Mouse (Mus musculus): ENCODE results near the gene 2210016L21Rik. TPM values are rescaled to one million over a fixed set of nuclear protein-coding genes. Genes with fewer than 3 reads are reported as not detected.

Gene 2210016L21Rik
- total and polyA plus RNA-seq, 2 experiments, result 3.0 to 6.1 TPM

GRCm38 (mm10) chr5:114958069-114958468, 16.1 kb downstream of the 2210016L21Rik start:
- H3K27me3 ChIP-seq (ENCODE audit: control insufficient read depth, insufficient read depth, low read length), result no peaks in the 10 kb centered on the region
- no peaks in the 10 kb centered on the region for H3K4me1 ChIP-seq (ENCODE audit: control insufficient read depth, insufficient read depth, low read length)
- H3K9ac ChIP-seq (ENCODE audit: low read depth, low read length), result no peak overlapping the region
- peaks cover 5% of the 10 kb centered on the region; the same call in 1 of the 2 replicates for H3K79me2 ChIP-seq (ENCODE audit: control insufficient read depth, insufficient read depth, low read length)
- DNase-seq (ENCODE audit: extremely low read depth, low read depth, low spot score), result no peak
- no peak overlapping the region for H3K27ac ChIP-seq (replicated peaks; ENCODE audit: insufficient read depth, low read depth, low read length)
- peaks cover 26% of the 10 kb centered on the region for H3K36me3 ChIP-seq (ENCODE audit: control insufficient read depth, insufficient read depth, low read length)
- H3K4me3 ChIP-seq (ENCODE audit: insufficient read depth, low read depth, low read length), result no peak overlapping the region
- TF ChIP-seq POLR2A (IDR thresholded peaks at IDR 0.05; ENCODE audit: extremely low read depth, insufficient read depth, low read length) (no peak), CTCF (IDR thresholded peaks at IDR 0.05; ENCODE audit: low read depth, low read length) (no peak)
- WGBS, result 91% methylated on average over 5 of the region's 5 CpGs

DNA sequence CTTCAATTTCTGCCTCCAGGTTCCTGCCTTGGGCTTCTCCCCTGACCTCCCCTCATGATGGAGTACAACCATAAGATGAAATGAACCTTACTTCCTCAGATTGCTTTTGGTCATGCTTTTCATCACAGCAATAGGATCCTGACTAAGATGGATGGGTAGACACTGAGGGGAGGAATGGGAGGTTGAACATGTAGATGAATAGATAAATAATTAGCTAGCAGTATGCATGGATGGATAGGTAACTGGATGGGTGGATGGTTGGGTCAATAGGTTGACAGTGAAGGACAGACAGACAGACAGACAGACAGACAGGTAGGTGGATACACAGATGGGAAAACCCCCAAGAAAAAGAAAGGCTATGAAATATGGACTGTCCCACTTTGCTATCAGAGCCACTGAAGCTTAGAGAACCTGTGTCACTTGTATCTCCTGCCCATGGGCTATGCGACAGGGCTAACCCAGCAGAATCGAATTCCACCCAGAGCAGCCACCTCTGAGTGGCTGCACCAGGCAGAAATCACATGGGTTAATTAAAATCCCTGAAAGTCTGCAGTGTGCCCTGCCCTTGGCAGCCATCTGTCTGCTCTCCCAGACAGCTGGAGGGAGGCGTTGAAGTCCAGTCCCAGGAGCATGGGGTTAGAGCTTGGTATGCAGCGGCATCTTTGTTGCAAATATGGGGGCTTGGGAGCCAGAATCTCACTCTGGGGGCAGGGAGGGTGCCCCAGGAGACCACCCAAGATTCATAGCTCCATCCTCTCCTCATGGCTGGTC, 19.8 kb downstream of the 2210016L21Rik start:
- H3K27ac ChIP-seq (replicated peaks; ENCODE audit: insufficient read depth, low read depth, low read length), result no peak overlapping the region
- 81% methylated on average over 4 of the region's 4 CpGs for WGBS

DNA sequence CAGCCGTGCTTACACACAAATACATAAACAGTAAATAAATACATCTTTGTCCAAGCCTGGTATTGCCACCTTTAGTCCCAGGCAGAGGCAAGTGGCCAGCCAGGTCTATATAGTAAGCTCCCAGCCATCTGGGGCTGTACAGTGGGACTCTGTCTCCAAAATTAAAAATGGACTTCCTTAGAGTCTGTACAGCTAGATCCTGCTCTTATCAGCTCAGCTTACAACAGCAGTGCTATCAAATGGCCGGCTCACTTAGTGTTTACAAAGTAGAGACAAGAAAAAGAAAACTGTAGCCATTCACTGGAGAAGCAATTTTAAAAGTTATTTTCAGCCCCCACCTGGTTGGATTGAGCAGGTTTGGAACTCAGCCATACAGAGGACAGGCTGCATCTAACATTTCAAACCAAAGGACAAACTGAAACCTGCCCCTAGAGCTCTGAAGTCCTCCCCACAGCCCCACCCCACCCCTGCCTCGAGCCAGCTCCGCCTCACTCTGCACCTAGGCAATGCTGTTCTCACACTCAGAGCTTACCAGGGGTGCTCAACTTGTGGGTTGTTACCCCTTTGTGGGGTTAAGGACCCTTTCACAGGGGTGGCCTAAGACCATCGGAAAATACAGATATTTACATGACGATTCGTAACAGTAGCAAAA, 22.5 kb downstream of the 2210016L21Rik start:
- Histone ChIP-seq H3K4me1 (ENCODE audit: control insufficient read depth, insufficient read depth, low read length) (peaks cover 26% of the 10 kb centered on the region), H3K4me3 (ENCODE audit: insufficient read depth, low read depth, low read length) (peak overlapping the region; percentile 1; the same call in 1 of the 2 replicates), H3K27me3 (ENCODE audit: control insufficient read depth, insufficient read depth, low read length) (no peaks in the 10 kb centered on the region), H3K36me3 (ENCODE audit: control insufficient read depth, insufficient read depth, low read length) (0 out of 2 replicates have a peak, but pooled peaks cover 4% of the 10 kb centered on the region), H3K79me2 (ENCODE audit: control insufficient read depth, insufficient read depth, low read length) (peaks cover 23% of the 10 kb centered on the region; the same call in 1 of the 2 replicates), H3K27ac (replicated peaks; ENCODE audit: insufficient read depth, low read depth, low read length) (peak overlapping the region; percentile 97), H3K9ac (ENCODE audit: low read depth, low read length) (peak overlapping the region; percentile 56)
- WGBS, result 15% methylated on average over 7 of the region's 7 CpGs
- DNase-seq (ENCODE audit: extremely low read depth, low read depth, low spot score), result peak; percentile 83
- TF ChIP-seq CTCF (IDR thresholded peaks at IDR 0.05; ENCODE audit: low read depth, low read length) (no peak), POLR2A (IDR thresholded peaks at IDR 0.05; ENCODE audit: extremely low read depth, insufficient read depth, low read length) (no peak)

More for the DNA sequence above, 19.8 kb downstream of the 2210016L21Rik start:
- no peak for DNase-seq (ENCODE audit: extremely low read depth, low read depth, low spot score)
- peaks cover 13% of the 10 kb centered on the region for H3K4me1 ChIP-seq (ENCODE audit: control insufficient read depth, insufficient read depth, low read length)
- H3K4me3 ChIP-seq (ENCODE audit: insufficient read depth, low read depth, low read length), result no peak overlapping the region
- TF ChIP-seq POLR2A (IDR thresholded peaks at IDR 0.05; ENCODE audit: extremely low read depth, insufficient read depth, low read length) (no peak), CTCF (IDR thresholded peaks at IDR 0.05; ENCODE audit: low read depth, low read length) (no peak)
- peaks cover 17% of the 10 kb centered on the region for H3K36me3 ChIP-seq (ENCODE audit: control insufficient read depth, insufficient read depth, low read length)
- H3K79me2 ChIP-seq (ENCODE audit: control insufficient read depth, insufficient read depth, low read length), result peaks cover 14% of the 10 kb centered on the region; the same call in 1 of the 2 replicates
- H3K27me3 ChIP-seq (ENCODE audit: control insufficient read depth, insufficient read depth, low read length), result no peaks in the 10 kb centered on the region
- H3K9ac ChIP-seq (ENCODE audit: low read depth, low read length), result no peak overlapping the region

- no peak for TF ChIP-seq POLR2A (IDR thresholded peaks at IDR 0.05; ENCODE audit: extremely low read depth, insufficient read depth, low read length)
- TF ChIP-seq CTCF (IDR thresholded peaks at IDR 0.05; ENCODE audit: low read depth, low read length), result no peak
- DNase-seq (ENCODE audit: extremely low read depth, low read depth, low spot score), result peak; percentile 87
- Histone ChIP-seq H3K27me3 (ENCODE audit: control insufficient read depth, insufficient read depth, low read length) (no peaks in the 10 kb centered on the region), H3K4me3 (ENCODE audit: insufficient read depth, low read depth, low read length) (peak overlapping the region; percentile 16), H3K9ac (ENCODE audit: low read depth, low read length) (peak overlapping the region; percentile 56), H3K79me2 (ENCODE audit: control insufficient read depth, insufficient read depth, low read length) (peaks cover 28% of the 10 kb centered on the region; the same call in 1 of the 2 replicates), H3K36me3 (ENCODE audit: control insufficient read depth, insufficient read depth, low read length) (0 out of 2 replicates have a peak, but pooled peaks cover 3% of the 10 kb centered on the region), H3K27ac (replicated peaks; ENCODE audit: insufficient read depth, low read depth, low read length) (peak overlapping the region; percentile 97), H3K4me1 (ENCODE audit: control insufficient read depth, insufficient read depth, low read length) (peaks cover 26% of the 10 kb centered on the region)
- 13% methylated on average over 17 of the region's 17 CpGs for WGBS
Measured at GRCm38 (mm10) chr5:114964967-114965898, 23.3 kb downstream of the 2210016L21Rik start.

DNA sequence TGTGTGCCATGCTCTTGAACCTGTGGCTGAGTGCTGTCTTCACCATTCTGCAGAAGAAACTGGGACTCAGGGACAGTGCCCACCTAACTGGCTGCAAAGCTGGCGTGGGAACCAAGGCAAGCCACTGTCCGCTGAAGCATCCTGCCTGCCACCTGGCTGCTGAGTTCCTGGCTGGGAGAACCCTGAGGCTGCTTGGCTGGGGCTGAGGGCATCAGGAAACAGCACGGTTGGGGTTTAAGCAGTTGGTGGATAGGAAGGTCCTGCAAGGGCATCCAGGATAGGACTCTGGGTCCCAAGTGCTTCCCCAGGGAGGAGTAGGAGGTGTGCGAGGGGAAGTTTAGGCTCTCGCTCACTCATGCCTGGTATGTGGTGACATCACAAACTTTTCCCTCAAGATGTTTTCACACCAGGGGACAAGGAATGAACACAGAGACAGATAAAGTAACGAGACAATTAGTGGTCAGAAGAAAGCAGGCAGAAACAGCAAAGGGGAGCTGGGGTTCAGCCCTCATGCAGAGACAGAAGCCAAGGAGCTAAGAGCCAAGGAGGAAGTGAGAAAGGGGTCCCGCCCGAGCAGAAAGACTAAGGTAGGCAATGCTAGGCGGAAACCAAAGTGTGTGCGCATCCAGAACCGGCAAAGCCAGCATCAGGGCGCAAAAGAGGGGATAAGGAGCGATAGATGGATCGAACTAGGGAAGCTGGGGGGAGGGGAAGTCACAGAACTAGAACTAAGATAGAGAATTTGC, 25.7 kb downstream of the 2210016L21Rik start:
- TF ChIP-seq CTCF (IDR thresholded peaks at IDR 0.05; ENCODE audit: low read depth, low read length) (no peak), POLR2A (IDR thresholded peaks at IDR 0.05; ENCODE audit: extremely low read depth, insufficient read depth, low read length) (no peak)
- 50% methylated on average over 14 of the region's 14 CpGs for WGBS
- no peak for DNase-seq (ENCODE audit: extremely low read depth, low read depth, low spot score)
- Histone ChIP-seq H3K9ac (ENCODE audit: low read depth, low read length) (peak overlapping the region; percentile 19; the same call in 1 of the 2 replicates), H3K4me3 (ENCODE audit: insufficient read depth, low read depth, low read length) (peak overlapping the region; percentile 39; the same call in 1 of the 2 replicates), H3K36me3 (ENCODE audit: control insufficient read depth, insufficient read depth, low read length) (no peaks in the 10 kb centered on the region), H3K79me2 (ENCODE audit: control insufficient read depth, insufficient read depth, low read length) (peaks cover 42% of the 10 kb centered on the region; the same call in 1 of the 2 replicates), H3K27ac (replicated peaks; ENCODE audit: insufficient read depth, low read depth, low read length) (peak overlapping the region; percentile 99), H3K4me1 (ENCODE audit: control insufficient read depth, insufficient read depth, low read length) (peaks cover 33% of the 10 kb centered on the region), H3K27me3 (ENCODE audit: control insufficient read depth, insufficient read depth, low read length) (no peaks in the 10 kb centered on the region)

All from liver, adult 2 months (tissue).